Mouse (Mus musculus) fat pad, adult 2 months (tissue): Measurements from ENCODE around the gene Rabggtb.

Experiments used
- DNase-seq: peaks from one replicate; pipeline ENCODE4 v3.0.0-alpha.2; 2011; ENCODE audit warnings: low read depth, low spot score; ENCODE audit errors: extremely low read depth

Rabggtb gene

GRCm38 (mm10) chr3:153912546-153913509 is at the start of gene Rabggtb:
TSS of gene Rabggtb (minus strand) at chr3:153913009.
- DNase-seq, result no peak

- DNase-seq, result no peak
These were observed 49.0 kb upstream of the Rabggtb start for GRCm38 (mm10) chr3:153961632-153962389.

- DNase-seq, result no peak
These were observed 48.1 kb upstream of the Rabggtb start for GRCm38 (mm10) chr3:153960884-153961283.

- no peak for DNase-seq
These were observed 47.0 kb upstream of the Rabggtb start for GRCm38 (mm10) chr3:153959731-153960207.

- no peak for DNase-seq
These were observed 46.4 kb upstream of the Rabggtb start for GRCm38 (mm10) chr3:153959035-153959730.

GRCm38 (mm10) chr3:153957916-153958315 is 45.1 kb upstream of the Rabggtb start:
- DNase-seq, result no peak

- DNase-seq, result no peak
These were observed 35.4 kb upstream of the Rabggtb start for GRCm38 (mm10) chr3:153948176-153948575.

GRCm38 (mm10) chr3:153947271-153947670 is 34.5 kb upstream of the Rabggtb start:
- no peak for DNase-seq

GRCm38 (mm10) chr3:153944335-153944990 is 31.7 kb upstream of the Rabggtb start, which contains the start of gene Acadm:
TSS of gene Acadm (minus strand) at chr3:153944632.
- no peak for DNase-seq

- no peak for DNase-seq
These were observed 31.1 kb upstream of the Rabggtb start for GRCm38 (mm10) chr3:153943901-153944334.

GRCm38 (mm10) chr3:153943003-153943640 is 30.3 kb upstream of the Rabggtb start:
- DNase-seq, result peak; percentile 50

GRCm38 (mm10) chr3:153941613-153942012 is 28.8 kb upstream of the Rabggtb start:
- DNase-seq, result no peak

GRCm38 (mm10) chr3:153940486-153940885 is 27.7 kb upstream of the Rabggtb start:
- no peak for DNase-seq

GRCm38 (mm10) chr3:153940021-153940420 is 27.2 kb upstream of the Rabggtb start:
- no peak for DNase-seq

- no peak for DNase-seq
These were observed 24.5 kb upstream of the Rabggtb start for GRCm38 (mm10) chr3:153937116-153937810.

- no peak for DNase-seq
These were observed 23.1 kb upstream of the Rabggtb start for GRCm38 (mm10) chr3:153935878-153936277.

GRCm38 (mm10) chr3:153932461-153932860 is 19.7 kb upstream of the Rabggtb start:
- no peak for DNase-seq

GRCm38 (mm10) chr3:153929526-153929925 is 16.7 kb upstream of the Rabggtb start:
- DNase-seq, result no peak

GRCm38 (mm10) chr3:153926333-153926732 is 13.5 kb upstream of the Rabggtb start:
- DNase-seq, result no peak
